Mouse (Mus musculus): ENCODE results near the gene Polr3b. TPM values are rescaled to one million over a fixed set of nuclear protein-coding genes. Genes with fewer than 3 reads are reported as not detected.
A peak's percentile ranks its signal among the peaks of the same experiment; 100 is the strongest.

Polr3b gene
- polyA plus RNA-seq, 1 experiment from 2014 or later, result 19.6 TPM

DNA sequence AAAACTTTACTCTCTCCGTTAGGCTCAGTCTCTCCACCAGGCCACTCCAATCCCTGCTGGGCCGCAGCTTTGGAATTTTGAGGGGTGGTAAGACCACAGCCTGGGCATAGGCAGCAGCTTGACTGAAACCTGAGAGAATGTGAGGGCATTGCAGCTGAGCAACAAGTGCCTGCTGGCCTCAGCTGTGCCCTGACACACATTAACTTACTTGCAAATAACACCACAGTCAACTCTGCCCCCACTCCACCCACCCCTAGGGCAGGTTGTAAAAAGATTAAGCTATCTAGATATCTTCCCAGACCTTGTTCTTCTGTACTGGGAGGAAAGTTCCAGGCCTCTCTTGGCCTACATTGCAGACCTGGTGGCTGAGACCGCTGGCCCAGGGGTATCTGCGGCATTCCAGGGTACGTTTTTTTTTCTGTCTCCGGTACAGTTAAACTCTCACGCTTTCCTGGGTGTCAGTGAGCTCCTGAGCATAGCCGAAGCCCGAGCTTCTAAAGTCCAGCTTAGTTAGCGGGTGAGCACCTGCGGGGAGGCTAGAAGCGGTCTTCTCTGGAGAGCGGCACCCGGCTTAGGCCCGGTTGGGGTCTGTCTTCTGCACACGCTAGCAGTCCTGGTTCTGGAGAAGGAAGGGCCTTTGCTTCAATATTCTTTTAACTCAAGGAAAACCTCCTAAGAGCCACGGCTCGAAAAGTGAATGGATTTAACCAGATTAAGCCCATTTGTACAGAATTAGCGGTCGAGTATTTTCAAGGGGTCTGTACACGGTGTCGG lies 135.5 kb downstream of the Polr3b start:
- Histone ChIP-seq H3K36me3 (no peaks in the 10 kb centered on the region; the same call in 1 of the 2 replicates), H3K4me2 (replicated peaks) (peak overlapping the region; percentile 73), H3K27ac (replicated peaks) (peak overlapping the region; percentile 93), H3K4me1 (peaks cover 75% of the 10 kb centered on the region), H3K4me3 (peak overlapping the region; percentile 68), H3K9ac (replicated peaks) (peak overlapping the region; percentile 86), H3K27me3 (peaks cover 43% of the 10 kb centered on the region), H3K9me3 (no peaks in the 10 kb centered on the region)
- no peak for ATAC-seq (ENCODE audit: low FRiP score, low read depth)
- 1% methylated on average over 22 of the region's 22 CpGs for WGBS

DNA sequence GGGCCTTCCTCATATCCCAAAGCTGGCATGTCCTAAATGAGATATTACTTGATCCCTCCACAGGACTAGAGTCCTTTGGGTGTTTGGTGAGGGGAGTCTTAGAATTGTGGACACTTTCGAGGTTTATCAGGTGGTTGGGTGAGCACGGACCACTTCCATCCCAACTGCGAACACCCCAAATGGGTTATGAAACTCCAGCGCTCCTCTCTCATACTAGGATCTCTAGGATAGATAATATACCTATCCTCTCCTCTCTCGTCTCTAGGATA lies 136.0 kb downstream of the Polr3b start:
- H3K36me3 ChIP-seq, result no peaks in the 10 kb centered on the region; the same call in 1 of the 2 replicates
- peaks cover 75% of the 10 kb centered on the region for H3K4me1 ChIP-seq
- ATAC-seq (ENCODE audit: low FRiP score, low read depth), result no peak
- peak overlapping the region; percentile 93 for H3K27ac ChIP-seq (replicated peaks)
- H3K4me2 ChIP-seq (replicated peaks), result peak overlapping the region; percentile 73
- 0% methylated on average over 5 of the region's 5 CpGs for WGBS
- H3K27me3 ChIP-seq, result peaks cover 38% of the 10 kb centered on the region
- no peaks in the 10 kb centered on the region for H3K9me3 ChIP-seq
- peak overlapping the region; percentile 86 for H3K9ac ChIP-seq (replicated peaks)
- peak overlapping the region; percentile 68 for H3K4me3 ChIP-seq

DNA sequence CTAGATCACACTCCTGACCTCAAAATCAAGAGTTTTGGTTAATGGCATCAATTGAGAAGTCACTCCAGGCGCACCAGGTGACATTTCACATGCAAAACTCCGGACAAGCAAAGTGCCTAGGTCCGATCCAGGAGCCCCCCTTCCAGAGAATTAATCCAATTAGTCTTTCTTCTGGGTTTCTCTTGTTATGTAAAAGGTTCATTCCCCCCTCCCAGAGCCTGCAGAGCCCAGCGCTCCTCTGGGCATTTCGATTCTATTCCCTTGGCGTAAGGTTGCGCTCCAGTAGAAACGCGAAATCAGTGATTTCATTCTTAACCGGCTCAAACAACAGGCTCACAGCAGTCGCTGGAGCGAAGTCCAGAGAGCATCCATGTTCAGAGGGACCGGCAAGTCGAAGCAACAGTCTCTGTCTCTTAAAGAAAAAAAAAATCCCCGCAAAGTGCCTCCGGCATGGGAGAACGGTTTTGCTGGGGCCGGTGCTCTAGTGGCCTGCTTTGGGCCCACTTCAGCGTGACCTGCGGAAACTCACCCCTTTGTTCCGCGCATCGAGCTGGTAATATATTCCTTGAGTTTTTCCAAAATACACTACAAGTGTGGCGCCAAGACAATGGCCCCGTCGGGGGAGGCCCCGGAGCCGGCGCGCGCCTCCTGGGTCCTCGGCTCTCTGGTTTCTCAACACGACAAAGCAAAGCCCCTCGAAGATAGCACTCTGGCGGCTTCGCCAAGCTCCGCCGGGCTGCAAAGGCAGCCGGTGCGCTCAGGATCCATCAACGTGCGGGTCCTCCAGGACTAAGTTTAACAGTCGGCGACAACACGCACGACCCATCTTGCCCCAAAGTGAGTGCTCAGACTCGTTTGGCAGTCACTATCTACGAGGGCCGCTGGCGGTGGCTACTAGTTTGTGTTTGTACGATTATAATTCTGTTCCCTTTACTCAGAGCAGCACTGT lies 136.7 kb downstream of the Polr3b start:
- Histone ChIP-seq H3K4me1 (peaks cover 75% of the 10 kb centered on the region), H3K4me3 (peak overlapping the region; percentile 68), H3K9me3 (no peaks in the 10 kb centered on the region), H3K27ac (replicated peaks) (peak overlapping the region; percentile 93), H3K9ac (replicated peaks) (peak overlapping the region; percentile 86), H3K36me3 (no peaks in the 10 kb centered on the region; the same call in 1 of the 2 replicates), H3K27me3 (peaks cover 34% of the 10 kb centered on the region), H3K4me2 (replicated peaks) (peak overlapping the region; percentile 73)
- no peak for ATAC-seq (ENCODE audit: low FRiP score, low read depth)
- WGBS, result 1% methylated on average over 51 of the region's 51 CpGs

DNA sequence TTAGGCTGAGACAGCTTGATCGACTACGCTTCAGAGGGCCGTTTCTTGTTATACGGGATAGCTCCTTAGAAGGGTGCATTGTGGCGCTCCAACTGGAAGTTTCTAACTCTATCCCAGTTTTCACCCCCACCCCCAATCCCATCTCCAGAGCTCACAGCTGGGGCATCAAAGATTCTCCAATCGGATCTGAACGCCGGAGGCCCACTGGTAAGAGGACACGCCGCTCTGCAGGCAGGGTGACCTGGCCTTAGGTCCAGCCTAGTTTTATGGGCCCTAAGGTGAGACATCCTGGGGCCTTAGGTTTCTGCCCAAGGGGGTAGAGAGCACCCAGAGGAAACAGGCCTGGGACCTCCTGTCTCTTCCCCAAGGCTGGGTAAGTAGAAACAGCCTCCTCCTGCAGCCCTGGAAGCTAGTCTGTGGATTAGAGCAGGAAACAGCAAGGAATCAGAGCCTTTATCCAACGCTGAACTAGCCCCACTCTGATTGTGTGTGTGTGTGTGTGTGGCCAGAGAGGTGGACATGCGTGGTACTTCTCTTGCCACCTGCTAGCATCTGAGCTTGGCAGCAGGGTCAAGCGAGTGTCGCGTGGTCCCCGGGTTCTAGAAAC lies 137.5 kb downstream of the Polr3b start:
- no peaks in the 10 kb centered on the region; the same call in 1 of the 2 replicates for H3K36me3 ChIP-seq
- peaks cover 27% of the 10 kb centered on the region for H3K27me3 ChIP-seq
- no peak for ATAC-seq (ENCODE audit: low FRiP score, low read depth)
- peak overlapping the region; percentile 73 for H3K4me2 ChIP-seq (replicated peaks)
- no peaks in the 10 kb centered on the region for H3K9me3 ChIP-seq
- peak overlapping the region; percentile 93 for H3K27ac ChIP-seq (replicated peaks)
- H3K9ac ChIP-seq (replicated peaks), result peak overlapping the region; percentile 86
- WGBS, result 2% methylated on average over 16 of the region's 16 CpGs
- peaks cover 66% of the 10 kb centered on the region for H3K4me1 ChIP-seq
- peak overlapping the region; percentile 68 for H3K4me3 ChIP-seq

DNA sequence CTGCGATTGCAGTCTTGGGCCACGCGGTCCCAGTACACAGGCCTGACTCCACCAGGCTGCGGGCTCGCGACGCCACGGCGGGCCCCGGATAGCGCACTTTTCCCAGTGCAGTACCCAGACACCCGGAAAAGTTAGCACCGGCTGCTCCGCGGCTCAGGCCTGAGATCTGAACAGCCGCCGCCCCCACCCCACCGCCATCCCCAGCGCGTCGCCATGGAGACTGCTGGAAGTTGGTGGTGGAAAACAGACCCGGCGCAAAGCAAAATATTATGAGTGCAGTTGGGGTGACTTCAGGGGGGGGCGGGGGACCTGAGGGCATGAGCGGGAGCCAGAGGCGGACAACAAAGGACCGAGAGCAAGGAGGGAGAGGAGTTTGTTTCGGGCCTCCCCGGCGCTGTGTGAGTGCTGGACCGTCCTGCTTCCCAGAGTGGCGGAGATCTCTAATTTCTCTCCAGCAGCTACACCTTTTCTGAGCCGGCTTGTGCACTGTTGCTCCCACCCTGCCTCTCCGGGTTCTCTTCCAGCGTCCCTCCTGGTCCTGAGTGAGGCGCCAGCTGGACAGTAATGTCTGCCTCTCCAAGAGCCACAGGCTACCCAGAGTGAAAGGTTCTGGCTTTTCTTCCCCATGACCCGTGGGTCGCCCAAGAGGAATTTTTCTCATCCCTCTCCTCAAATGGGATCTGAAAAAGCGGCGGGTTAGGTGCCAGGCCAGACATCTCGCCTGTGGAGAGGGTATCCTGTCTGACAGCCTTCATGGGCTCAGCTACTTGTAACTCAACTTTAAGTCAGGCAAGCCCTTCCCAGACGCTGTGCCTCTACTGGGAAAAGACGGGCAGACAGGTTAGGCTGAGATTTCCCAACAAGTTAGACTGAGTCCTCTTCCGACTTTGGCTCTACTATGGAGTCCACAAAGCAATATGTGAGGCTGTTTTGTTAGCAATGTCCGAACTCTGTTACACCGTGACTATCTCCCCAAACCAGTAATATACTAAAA lies 138.3 kb downstream of the Polr3b start:
- Histone ChIP-seq H3K36me3 (no peaks in the 10 kb centered on the region; the same call in 1 of the 2 replicates), H3K9ac (replicated peaks) (peak overlapping the region; percentile 86), H3K4me2 (replicated peaks) (peak overlapping the region; percentile 73), H3K9me3 (no peaks in the 10 kb centered on the region), H3K27ac (replicated peaks) (peak overlapping the region; percentile 93), H3K4me1 (peaks cover 59% of the 10 kb centered on the region), H3K27me3 (peaks cover 27% of the 10 kb centered on the region), H3K4me3 (peak overlapping the region; percentile 68)
- peak; percentile 41 for ATAC-seq (ENCODE audit: low FRiP score, low read depth)
- 5% methylated on average over 46 of the region's 46 CpGs for WGBS

DNA sequence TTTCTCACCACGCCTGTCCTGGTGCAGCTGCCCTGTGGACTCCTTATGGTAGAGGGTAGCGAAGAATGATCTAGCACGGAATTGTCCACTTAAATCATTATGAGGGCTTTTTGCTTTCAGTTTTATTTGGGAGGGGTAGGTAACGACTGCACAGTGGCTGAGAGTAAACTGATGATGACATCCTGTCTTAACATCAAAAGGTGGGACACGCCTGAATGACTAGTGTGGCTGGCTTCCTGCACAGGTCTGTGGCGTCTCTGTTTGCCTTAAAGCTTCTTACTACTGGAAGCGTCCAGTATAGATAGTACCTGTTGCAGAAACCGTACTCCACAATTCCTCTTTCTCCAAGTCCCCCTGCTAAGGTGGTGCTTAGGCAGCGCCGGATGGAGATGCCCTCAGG lies 146.7 kb downstream of the Polr3b start:
- H3K36me3 ChIP-seq, result peaks cover 39% of the 10 kb centered on the region
- H3K4me3 ChIP-seq, result no peak overlapping the region
- no peak overlapping the region for H3K27ac ChIP-seq (replicated peaks)
- no peak overlapping the region for H3K4me2 ChIP-seq (replicated peaks)
- H3K27me3 ChIP-seq, result no peaks in the 10 kb centered on the region
- no peak for ATAC-seq (ENCODE audit: low FRiP score, low read depth)
- no peaks in the 10 kb centered on the region for H3K9me3 ChIP-seq
- WGBS, result 88% methylated on average over 10 of the region's 10 CpGs
- H3K9ac ChIP-seq (replicated peaks), result no peak overlapping the region
- H3K4me1 ChIP-seq, result peaks cover 11% of the 10 kb centered on the region

DNA sequence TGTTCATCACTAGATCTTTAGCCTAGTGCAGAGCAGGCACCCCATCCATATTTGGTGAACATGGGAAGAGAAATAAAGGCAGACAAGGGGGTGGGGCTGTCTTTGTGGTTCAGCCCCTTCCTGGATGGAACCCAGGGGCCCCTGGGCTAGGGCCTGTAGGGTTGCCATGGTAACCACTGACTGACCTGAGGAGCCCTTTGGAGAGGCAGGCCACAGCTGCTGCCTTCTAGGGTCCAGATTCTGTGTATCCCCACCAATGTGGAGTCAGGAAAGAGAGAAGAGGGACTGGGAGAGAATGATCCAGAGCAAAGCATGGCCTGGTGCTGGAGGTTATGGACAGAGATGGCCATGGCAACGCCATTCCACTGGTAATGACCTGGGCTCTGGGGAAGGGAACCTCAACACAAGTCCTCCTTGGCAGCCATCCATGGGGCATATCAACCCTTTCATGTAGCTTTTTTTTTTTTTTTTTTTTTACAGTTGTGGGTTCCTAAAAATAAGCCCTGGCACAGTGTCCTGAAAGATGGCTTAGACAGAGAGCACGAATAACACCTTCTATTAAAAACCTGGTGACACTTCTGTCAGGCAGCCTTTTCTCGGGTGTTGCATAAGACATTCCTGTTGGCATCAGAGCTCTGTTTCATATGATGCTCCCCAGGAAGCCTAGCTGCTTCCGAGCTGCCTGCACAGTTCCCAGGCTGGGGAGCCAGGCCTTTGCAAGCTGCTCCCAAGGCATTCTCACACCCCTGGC lies 150.5 kb downstream of the Polr3b start:
- Histone ChIP-seq H3K4me1 (peaks cover 15% of the 10 kb centered on the region), H3K9me3 (no peaks in the 10 kb centered on the region), H3K27ac (replicated peaks) (no peak overlapping the region), H3K4me2 (replicated peaks) (no peak overlapping the region), H3K9ac (replicated peaks) (no peak overlapping the region), H3K27me3 (no peaks in the 10 kb centered on the region), H3K36me3 (peaks cover 39% of the 10 kb centered on the region), H3K4me3 (no peak overlapping the region)
- no peak for ATAC-seq (ENCODE audit: low FRiP score, low read depth)
- 87% methylated on average over 4 of the region's 4 CpGs for WGBS

DNA sequence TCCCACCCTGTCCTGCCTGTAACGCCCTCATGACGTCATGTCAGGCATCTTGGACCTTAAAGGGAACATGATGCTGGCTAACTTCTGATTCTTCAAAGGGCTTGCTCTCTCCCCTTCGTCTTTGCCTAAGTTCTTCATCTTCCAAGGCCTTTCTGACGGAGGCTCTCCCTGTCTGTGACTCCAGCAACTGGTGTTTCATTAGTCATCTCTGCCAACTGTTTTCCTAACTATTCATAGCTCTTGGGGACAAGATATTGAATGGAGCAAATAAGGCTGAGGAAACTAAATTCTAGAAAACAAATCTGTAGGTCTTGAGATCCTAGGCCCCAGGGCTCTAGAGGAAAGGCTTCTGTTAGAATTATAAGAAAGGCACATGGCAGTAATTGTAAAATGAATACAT lies 151.8 kb downstream of the Polr3b start:
- H3K27me3 ChIP-seq, result no peaks in the 10 kb centered on the region
- H3K36me3 ChIP-seq, result peaks cover 27% of the 10 kb centered on the region; the same call in 1 of the 2 replicates
- no peak overlapping the region for H3K4me3 ChIP-seq
- H3K4me2 ChIP-seq (replicated peaks), result no peak overlapping the region
- WGBS, result 89% methylated on average over 4 of the region's 4 CpGs
- no peak for ATAC-seq (ENCODE audit: low FRiP score, low read depth)
- H3K9ac ChIP-seq (replicated peaks), result no peak overlapping the region
- peaks cover 15% of the 10 kb centered on the region for H3K4me1 ChIP-seq
- H3K9me3 ChIP-seq, result no peaks in the 10 kb centered on the region
- H3K27ac ChIP-seq (replicated peaks), result no peak overlapping the region

DNA sequence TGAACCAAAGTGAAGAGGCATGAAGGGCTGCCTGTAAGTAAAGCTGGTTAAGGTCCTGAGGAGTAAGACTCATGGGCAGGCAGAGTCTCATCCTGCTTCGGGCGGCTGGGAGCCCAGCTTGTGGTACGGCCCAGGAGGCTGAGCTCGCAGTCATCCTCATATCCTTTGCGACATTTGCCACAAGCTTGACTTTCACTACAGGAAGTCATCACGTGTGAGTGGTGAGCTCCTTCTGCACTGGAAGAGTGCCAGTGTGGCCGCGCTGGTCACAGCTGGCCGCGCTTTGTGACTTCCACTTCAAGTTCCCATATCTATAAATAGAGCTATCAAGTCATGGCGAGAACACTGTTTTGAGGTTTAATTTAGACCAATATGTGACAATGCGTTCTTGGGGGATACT lies 152.5 kb downstream of the Polr3b start:
- H3K9ac ChIP-seq (replicated peaks), result no peak overlapping the region
- peaks cover 25% of the 10 kb centered on the region; the same call in 1 of the 2 replicates for H3K36me3 ChIP-seq
- 91% methylated on average over 12 of the region's 12 CpGs for WGBS

More for the DNA sequence above, 152.5 kb downstream of the Polr3b start:
- ATAC-seq (ENCODE audit: low FRiP score, low read depth), result no peak
- H3K4me2 ChIP-seq (replicated peaks), result no peak overlapping the region
- no peak overlapping the region for H3K4me3 ChIP-seq
- peaks cover 15% of the 10 kb centered on the region for H3K4me1 ChIP-seq
- no peaks in the 10 kb centered on the region for H3K27me3 ChIP-seq
- H3K9me3 ChIP-seq, result no peaks in the 10 kb centered on the region
- no peak overlapping the region for H3K27ac ChIP-seq (replicated peaks)
